Mouse (Mus musculus): ENCODE data around the gene Kpna1.
"Not testable (repeated sequence)": the region's sequence is repeated elsewhere in the genome, so short reads cannot be mapped to it uniquely, and the experiment has no call there.

Kpna1 gene

DNA sequence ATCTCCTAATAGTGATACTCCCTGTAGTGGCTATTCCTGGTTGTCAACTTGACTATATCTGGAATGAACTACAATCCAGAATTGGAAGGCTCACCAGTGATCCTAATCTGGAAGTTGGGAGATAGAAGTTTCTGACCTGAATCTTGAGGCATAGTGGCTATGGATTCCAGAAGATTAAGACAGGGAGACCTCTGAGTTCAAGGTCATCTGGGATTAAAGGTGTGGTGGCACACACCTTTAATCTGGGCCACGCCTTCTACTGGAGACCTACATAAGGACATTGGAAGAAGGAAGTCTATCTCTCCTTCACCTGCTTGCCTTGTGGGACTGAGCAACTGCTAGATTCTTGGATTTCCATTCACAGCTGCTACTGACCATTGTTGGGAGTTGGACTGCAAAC lies at the start of gene Kpna1:
TSS of gene Kpna1 (plus strand) at position 301 of the 400 bp plus-strand sequence.
- not testable (repeated sequence) for DNase-seq (ENCODE audit: low read depth, low spot score)

DNA sequence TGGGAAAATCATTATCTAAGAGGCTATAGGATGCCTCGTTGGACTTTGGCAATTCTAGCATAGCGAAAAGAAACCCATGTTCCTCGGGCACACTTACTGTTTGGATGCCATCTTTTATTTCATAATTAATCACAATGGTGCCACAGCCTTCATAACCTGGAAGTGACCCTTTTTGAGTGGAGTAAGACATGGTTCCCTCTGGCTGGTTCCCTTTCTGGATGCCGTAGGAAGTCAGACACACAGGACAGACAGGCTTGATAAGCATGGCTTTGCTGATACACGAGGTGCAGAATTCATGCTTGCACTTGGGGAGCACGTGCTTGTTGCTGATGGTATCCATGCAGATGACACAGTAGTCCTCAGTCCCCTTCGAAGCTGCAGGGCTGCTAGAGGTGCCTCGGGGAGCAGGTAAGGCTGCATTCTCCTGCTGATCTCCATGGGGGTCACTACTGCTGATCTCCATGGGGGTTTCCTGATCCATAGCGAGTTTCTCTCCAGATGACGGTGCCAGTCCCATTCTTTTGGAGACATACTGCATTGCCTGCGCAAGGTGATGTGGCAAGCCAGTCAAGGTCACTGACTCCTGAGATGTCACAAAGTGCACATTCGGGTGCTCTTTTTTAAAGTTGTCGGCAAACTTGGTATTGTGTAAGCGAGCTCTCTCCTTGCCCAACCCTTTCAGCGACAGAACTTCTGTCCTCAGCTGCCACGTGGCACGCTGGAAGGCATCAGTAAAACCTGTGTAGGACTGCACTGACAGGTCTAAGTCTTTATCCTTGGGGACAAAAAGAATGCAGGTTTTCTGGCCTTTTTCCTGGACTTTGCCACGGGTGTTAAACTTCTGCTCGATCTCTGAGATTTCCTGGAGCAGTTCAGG lies 46.1 kb upstream of the Kpna1 start:
- no peak for DNase-seq (ENCODE audit: low read depth, low spot score)

DNA sequence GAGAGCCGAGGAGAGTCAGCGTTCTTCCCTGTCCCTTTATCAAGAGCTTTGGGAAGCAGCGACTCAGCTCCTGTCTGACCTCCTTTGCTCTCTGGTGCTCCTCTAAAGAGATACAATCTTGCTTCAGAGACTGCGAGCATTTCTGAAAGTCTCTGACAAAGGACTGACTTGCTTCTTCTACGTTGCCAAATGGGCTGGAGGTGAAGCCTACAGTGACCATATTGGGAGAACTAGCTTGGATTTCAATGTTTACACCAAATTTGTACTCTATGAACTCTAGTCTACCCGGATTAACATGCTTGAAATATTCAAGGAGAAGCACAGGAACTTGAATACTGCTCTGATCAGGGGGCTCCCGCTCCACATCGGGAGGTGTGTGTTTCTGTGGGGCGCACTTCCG lies 45.4 kb upstream of the Kpna1 start:
- DNase-seq (ENCODE audit: low read depth, low spot score) = no peak

DNA sequence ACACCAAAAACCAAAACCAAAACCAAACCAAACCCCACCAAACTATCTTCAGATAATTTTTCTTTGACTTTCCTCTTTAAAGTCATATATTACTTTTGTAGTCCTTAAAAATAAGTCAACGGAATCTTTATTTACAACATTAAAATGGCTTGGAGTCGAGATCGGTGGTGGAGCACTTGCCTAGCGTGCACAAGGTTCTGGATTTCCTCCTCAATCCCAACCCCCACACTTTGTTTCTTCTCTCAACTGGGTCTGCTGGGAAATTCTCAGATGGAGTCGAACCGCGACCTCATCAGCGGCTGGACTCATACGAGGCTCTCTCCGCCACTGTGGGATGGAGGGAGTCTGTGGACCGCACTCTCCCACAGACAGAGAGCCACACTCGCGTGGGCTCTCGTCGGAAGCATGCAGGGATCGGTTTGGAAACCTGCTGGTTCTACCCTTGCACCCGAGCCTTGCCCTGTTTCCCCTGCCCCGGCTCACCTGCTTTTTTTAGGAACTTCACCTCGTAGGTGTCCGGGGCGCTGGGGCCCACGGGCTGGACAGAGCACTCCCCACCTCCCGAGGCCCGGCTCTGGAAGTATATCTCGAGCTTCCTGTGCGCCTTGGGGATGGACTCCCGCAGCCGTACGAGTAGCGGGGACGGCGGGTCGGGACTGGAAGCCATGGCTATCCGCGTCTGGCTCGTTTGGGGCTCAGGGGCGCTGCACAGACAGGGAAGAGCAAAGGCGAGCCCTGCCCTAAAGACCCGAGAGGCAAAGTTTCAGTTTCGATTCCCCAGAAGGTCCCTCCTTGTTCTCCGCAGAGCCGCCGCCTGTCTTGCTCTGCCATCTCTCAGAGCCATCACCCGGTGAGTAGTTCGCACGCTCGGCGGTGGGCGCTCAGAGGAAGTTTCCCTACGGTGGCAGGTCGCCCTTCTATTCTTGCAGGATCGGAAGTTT lies 40.1 kb upstream of the Kpna1 start, which contains the start of the genes Parp9 and Dtx3l:
TSS of gene Parp9 (plus strand) at position 260 of the 941 bp plus-strand sequence.
TSS of gene Dtx3l (minus strand) at position 941 of the 941 bp plus-strand sequence.
- peak; percentile 44 for DNase-seq (ENCODE audit: low read depth, low spot score)

- peak; percentile 33 for DNase-seq (ENCODE audit: low read depth, low spot score)
Observed at GRCm38 (mm10) chr16:35939261-35939660, 39.3 kb upstream of the Kpna1 start.

DNA sequence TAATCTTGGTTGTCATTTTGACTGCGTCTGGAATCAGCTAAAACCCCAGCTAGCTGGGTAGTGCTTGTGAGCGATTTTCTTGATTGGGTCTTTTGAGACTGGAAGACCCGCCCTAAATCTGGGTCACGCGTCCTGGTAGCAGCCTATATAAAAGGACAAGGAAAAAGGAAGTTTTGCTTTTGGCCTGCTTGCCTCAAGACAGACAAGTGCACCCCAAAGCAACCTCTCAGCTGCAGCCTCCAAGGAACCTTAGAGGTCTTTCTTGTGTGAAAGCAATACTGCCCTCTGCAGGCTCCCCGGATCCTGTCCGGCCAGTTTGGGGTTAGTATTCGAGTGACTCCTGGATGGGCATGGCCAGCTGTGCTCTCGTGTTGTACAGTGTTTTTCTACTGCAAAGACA lies 38.9 kb upstream of the Kpna1 start:
- peak; percentile 80 for DNase-seq (ENCODE audit: low read depth, low spot score)

- DNase-seq (ENCODE audit: low read depth, low spot score) = peak; percentile 59
Observed at GRCm38 (mm10) chr16:35941382-35941781, 37.2 kb upstream of the Kpna1 start.

- no peak for DNase-seq (ENCODE audit: low read depth, low spot score)
Observed at GRCm38 (mm10) chr16:35949264-35949663, 29.3 kb upstream of the Kpna1 start.

GRCm38 (mm10) chr16:35951216-35951615 lies 27.3 kb upstream of the Kpna1 start:
- peak; percentile 38 for DNase-seq (ENCODE audit: low read depth, low spot score)

- no peak for DNase-seq (ENCODE audit: low read depth, low spot score)
Observed at GRCm38 (mm10) chr16:35952628-35953130, 25.9 kb upstream of the Kpna1 start.

DNA sequence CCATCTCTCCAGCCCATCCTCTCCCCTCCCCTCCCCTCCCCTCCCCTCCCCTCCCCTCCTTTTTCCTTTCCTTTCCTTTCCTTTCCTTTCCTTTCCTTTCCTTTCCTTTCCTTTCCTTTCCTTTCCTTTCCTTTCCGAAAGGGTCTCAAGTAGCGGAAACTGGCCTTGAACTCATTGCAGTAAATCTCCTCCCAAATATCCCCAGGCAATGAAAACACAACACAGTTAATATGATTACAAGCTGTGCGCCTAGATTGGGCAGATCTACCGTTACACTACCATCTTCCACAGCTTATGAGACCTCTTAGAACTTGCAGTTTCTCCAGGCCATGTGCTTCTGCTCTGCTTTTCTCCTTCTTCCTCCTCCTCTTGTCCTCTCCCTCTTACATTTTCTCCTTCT lies 12.6 kb upstream of the Kpna1 start:
- DNase-seq (ENCODE audit: low read depth, low spot score) = peak; percentile 58

DNA sequence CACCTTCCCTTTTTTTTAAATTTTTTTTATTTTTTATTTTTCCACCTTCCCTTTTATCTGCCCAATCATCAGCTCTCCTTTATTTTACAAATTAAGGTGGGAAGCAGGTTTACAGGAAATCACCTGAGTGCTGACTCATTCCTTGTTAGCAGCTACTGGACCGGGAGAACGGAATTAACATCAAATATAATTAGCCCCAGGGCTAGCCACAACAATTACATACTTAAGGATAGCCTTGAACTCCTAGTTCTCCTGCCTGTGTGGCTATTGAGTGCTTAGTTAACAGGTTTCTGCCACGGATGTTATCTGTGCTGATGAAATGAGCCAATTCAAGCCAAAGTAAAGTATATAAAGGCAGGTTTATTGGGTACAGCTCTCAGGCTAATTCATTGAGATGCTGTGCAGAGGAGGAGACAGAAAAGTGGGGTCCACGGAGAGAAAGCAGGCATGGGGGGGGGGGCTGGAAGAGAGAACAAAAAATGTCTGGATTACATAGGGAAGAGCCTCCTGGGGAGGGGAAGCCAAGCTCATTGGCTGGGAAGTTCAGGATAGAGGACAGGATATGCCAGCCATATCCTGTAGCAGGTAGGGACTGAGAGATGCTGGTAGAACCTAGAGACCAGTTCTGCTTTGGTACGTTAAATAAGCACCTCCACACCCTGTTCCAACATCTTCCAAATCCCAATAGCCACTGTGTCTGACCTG lies 12.0 kb upstream of the Kpna1 start:
- peak; percentile 85 for DNase-seq (ENCODE audit: low read depth, low spot score)

DNA sequence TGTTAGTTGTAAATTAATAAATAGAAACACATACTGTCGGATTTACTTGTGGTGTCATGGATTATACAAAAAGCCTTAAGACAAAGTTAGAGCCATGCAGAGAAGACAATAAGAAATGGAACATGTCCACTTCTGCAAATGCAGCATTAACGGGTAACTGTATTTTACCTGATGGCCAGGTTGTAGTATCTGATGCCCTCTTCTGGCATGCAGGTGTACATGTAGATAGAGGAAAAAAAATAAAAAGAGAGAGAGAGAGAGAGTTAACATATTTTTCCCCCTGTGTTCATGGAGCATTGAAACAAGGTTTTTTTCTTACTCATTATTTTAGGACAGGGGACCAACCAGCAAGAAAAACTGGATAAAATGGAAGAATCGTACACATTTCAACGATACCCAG lies 11.2 kb upstream of the Kpna1 start:
- peak; percentile 54 for DNase-seq (ENCODE audit: low read depth, low spot score)

DNA sequence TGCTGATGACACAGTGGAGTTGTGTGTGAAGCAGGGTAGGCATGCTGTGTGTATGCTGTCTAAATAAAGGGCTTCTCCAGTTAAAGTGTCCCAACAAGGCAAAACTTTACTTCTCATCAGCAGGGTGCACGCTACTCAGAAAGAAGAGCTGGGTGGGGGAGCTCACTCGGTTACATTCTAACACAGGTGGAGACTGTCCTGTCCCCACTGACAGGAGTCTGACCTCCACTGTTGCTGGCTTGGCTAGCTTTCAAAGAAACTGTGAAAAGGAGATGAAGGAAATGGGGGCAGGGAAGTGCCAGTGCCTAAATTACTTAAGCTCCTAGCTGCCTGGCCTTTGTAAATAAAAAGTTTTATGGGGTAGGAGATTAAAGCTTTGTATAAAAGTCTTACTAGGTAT lies 10.4 kb upstream of the Kpna1 start:
- peak; percentile 25 for DNase-seq (ENCODE audit: low read depth, low spot score)

GRCm38 (mm10) chr16:35974021-35974420 lies 4.5 kb upstream of the Kpna1 start:
- DNase-seq (ENCODE audit: low read depth, low spot score) = peak; percentile 69

- DNase-seq (ENCODE audit: low read depth, low spot score) = peak; percentile 100
Observed at GRCm38 (mm10) chr16:35981363-35981821, 2.8 kb downstream of the Kpna1 start.

DNA sequence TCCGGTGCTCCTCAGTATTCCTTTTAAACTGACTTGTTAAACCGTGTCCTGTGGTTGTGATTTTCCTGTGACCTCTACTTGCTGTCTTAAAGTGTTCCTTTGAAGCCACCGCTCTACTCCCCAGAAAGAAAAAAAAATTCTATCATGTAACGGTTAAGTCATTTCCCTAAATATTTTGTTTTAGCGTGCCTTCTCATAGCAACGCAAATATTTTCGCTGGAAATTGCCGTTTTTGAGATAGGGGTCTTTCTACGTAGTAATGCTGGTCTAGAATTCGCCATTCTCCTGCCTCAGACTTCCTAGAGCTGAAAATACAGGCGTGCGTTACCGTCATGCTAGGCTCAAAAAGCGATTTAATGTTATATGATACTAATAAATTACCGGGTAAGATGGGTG lies 4.0 kb downstream of the Kpna1 start:
- DNase-seq (ENCODE audit: low read depth, low spot score) = no peak

GRCm38 (mm10) chr16:35982902-35983516 lies 4.5 kb downstream of the Kpna1 start:
- peak; percentile 89 for DNase-seq (ENCODE audit: low read depth, low spot score)

GRCm38 (mm10) chr16:35983517-35984101 lies 5.1 kb downstream of the Kpna1 start:
- peak; percentile 45 for DNase-seq (ENCODE audit: low read depth, low spot score)

GRCm38 (mm10) chr16:35984471-35984870 lies 5.9 kb downstream of the Kpna1 start:
- DNase-seq (ENCODE audit: low read depth, low spot score) = no peak
